Mouse (Mus musculus): ENCODE measurements around the gene Mpzl2. TPM values are rescaled to one million over a fixed set of nuclear protein-coding genes. Genes with fewer than 3 reads are reported as not detected.
"Not testable (repeated sequence)": the region's sequence is repeated elsewhere in the genome, so short reads cannot be mapped to it uniquely, and the experiment has no call there.

Mpzl2 gene
- total and polyA plus RNA-seq, 3 experiments: 4.9 to 12.5 (median 9.2) TPM

DNA sequence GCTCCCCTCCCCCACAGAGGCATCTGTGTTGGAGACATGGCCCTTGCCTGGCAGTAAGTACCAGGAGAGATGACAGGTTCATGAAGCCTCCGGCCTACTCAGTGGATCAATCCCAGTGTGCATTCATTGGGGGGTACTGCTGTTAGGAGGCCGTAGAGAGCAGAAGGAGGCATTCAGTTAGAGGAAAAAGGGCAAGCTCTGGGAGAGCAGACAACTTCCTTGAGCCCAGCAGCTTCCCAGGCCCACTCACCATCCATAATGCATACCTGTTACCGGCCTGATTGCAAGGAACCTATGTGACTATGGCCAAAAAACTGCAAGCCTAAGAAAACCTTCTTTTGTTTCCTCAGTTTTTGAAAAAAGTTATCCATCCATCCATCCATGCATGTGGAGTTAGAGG is 5.1 kb upstream of the Mpzl2 start:
- no peak for DNase-seq

DNA sequence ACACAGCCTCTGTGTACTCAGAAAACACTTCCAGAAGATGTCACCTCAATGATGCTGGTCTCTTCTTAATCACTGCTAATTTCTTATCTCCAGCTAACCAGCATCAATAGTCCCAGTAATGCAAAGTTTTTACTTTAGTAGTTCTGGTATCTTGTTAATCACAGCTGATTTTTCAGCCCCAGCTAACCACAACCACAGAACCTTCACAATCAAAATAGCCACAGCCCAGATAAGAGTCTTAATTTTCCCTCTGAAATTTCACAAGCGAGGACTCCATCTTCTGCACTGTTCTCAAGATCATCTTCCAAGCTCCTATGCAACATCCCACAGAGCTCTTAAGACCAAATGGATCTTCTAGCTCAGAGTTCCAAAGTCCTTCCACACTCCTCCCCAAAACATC is 1.8 kb upstream of the Mpzl2 start:
- DNase-seq: not testable (repeated sequence)

DNA sequence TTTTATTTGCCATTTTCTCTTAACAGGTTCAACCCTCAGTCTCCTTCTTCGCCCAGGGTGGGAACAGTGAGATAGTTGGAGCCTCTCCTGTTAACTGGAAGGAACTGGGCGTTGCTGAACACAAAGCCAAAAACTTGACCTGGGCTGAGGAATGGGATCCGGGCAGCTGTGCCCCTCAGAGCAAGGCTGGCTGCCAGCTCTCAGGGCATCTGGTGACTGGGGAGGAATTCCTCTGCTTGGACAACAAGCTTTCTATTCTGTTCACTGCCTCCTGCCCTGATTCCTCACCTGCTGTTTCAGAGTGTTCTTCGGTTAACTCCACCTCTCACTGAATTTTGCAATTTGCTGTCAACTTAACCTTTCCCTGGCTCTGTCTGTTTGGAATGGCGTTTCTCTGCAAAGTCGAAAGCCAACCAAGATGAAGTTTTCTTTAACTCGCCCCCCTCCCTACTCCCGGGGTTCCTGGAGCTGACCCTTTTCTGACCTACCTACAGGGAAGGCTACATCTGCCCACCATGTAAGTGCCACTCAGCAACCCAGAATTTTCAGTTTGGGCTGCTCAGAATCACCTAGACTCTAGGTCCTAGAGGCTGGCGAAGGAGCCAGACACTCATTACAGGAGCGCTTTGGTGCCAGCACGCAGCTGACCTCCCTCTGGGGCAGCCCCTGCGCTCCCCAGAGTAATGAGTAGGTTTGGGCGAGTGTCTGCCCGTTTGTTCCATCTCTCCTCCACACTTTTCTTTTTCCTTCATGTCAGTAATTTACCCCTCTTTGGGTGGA is 657 bp downstream of the Mpzl2 start:
- DNase-seq: peak; percentile 32

DNA sequence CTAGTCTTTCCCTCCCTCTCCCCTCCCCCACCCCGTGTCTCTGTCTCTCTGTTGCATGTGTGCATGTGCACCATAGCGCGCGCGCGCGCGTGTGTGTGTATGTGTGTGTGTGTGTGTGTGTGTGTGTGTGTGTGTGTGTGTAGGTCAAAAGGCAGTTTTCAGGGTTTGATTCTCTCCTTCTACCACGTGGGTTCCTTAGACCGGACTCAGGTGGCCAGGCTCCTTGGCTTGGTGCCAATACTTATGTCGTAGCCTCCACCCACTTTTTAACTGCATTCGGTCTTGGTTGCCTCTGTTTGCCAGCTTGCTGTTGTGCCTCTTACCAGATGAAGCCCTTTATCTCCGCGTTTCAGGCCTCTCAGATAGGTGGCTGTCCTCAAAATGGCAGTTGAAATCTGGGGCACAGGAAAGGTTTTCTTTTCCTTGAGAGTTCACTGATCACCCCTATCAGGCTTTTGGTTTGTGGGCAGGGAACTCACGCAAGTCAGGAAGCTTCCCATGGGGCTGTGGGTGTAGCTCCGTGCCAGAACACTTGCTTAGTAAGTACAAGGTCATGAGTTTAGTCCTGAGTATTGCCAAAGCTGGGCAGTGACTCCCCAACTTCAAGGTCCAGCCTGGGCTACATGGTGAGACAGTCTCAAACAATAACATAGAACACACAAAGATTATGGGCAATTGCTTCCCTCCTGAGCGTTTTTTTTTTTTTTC is 1.7 kb downstream of the Mpzl2 start:
- peak; percentile 30 for DNase-seq

DNA sequence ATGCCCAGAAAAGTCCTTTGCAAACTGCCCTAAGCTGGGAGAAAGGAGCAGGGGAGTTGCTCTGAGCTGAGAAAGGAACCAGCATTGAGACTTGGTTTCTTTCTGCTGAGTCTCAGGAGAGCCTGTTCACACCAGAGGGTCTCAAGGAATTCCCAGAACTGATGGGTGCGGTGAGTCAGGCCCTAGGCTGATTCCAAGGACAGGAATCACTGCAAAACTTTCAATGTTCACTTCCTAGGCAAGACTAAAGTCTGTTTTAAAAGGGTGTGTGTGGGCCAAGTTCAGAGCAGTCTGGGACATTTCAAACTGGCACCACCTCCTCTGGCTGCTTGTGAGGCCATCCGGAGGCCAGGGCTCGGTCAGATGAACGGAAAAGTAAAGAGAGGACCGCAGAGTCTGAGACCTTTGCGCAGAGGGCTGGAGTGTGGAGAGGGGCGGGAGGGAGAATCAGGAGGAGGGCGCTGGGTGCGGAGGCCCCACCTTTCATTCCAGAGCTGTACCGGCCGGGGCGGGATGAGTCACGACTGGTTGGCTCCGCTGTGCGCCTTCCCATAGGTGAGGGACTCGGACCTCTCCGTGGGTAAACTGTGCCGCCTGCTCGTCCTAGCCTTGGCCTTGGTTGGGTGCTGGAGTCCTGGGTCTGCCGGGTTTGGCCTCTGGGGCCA is 2.6 kb downstream of the Mpzl2 start:
- peak; percentile 80 for DNase-seq

DNA sequence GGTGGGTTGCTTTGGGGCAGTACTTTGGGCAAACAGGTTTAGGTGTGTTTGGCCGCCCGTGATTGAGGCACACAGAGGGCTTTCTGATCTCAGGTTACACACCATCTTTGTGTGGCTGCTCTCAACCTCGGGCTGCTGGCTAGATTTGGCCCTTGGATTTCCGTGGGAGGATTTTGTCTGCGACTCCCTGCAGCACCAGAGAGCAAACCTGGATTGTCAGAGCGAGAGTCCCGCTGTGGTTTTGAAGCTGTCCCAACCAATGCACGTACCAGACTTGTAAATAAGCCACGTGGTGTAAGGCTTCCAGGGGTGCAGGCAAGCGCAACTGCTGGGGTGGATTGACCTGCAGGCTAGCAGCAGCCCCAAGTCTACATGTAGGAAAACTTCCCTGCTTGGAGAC is 3.3 kb downstream of the Mpzl2 start:
- DNase-seq: peak; percentile 13

DNA sequence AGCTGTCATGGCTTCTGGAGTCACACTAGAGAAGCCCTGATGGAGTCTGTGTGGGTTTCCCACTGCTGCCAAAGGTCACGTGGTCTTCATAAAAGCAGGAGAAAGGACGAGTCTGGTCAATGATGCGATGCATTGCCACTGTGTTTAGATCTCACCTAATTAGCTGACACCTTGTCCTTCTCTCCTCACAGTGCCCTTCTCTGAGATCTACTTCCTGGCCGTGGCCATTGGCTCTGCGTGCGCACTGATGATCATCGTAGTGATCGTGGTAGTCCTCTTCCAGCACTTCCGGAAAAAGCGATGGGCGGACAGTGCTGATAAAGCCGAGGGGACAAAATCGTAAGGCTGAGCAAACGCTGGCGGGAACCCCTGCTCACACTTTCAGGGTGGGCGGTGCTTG is 7.4 kb downstream of the Mpzl2 start:
- no peak for DNase-seq

DNA sequence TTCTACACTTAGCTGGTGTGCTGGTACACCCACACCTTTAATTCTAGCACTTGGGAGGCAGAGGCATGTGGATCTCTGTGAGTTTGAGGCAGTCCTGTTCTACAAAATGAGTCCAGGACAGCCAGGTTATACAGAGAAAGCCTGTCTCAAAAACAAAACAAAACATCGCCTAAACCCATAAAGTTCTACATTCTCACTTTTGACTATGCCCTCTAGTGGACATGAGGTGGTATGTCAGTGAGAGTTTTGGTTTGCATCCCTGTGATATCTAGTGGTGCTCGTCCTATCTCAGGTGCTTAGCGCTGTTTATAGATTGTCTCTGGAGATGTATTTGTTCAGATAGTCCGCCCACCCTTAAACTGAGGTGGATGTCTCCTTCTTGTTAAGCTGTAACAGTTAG is 8.9 kb downstream of the Mpzl2 start:
- no peak for DNase-seq

DNA sequence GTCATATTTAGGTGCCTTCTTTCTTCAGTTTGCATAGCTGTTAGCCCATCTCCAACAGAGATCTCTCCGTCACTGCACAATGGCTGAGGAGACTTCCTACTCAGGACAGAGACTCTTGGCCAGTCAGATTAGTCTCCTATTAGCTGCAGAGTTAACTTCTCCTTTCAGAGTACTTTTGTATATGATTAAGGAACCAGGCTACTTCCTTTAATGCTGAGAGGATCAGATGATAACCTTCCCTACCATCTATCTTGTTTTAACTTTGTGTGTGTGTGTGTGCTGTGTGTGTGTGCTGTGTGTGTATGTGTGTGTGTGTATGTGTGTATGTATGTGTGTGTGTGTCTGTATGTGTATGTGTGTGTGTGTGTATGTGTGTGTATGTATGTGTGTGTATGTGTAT is 10.1 kb downstream of the Mpzl2 start:
- no peak for DNase-seq

DNA sequence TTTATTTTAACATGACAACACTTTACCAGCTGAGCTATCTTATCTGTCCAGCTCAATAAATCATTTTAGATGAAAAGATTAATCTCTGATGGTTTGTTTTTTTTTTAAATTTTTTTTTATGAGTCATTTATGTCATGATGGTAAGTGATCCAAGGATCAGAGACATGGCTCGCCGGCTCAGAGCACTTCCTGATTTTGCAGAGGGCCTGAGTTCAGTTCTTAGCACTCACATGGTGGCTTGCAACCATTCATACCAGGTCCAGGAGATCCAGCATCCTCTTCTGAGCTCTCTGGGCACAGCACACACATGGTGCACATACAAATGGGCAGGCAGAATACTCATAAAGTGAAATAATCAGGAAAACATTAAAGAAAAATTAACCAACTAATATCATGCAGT is 10.7 kb downstream of the Mpzl2 start:
- DNase-seq: no peak

DNA sequence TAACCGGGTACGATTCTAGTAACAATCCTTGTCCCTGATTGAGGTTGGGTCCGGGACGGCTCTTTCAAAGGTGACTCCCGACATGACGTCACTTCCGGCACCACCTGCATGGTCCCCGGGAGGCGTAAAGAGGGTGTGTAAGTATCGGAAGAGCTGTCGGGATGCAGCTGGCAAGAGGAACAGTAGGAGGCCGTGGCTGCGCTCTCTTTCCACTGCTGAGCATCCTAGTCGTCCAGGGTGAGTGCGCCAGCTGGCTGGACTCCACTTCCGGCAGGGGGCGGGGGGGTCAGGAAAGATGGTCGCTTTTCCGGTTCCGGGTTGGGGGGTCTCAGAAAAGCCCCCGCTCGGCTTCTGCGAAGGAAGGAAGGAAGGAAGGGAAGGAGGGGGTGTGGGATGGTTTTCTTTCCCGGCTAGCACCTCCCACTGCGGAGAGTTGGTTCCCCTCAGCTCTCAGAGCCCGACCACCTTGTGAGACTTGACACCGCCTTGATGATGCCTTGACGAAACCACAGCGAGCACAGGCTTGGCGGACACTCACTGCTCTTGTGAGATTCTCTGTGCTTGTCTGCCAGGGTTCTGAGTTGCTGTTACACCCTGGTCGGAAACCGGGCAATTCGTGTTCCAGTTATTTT is 15.6 kb downstream of the Mpzl2 start, which contains the start of gene Mpzl3:
Mpzl3 (plus strand) TSS at position 105 of the 632 bp plus-strand sequence.
- peak; percentile 85 for DNase-seq

DNA sequence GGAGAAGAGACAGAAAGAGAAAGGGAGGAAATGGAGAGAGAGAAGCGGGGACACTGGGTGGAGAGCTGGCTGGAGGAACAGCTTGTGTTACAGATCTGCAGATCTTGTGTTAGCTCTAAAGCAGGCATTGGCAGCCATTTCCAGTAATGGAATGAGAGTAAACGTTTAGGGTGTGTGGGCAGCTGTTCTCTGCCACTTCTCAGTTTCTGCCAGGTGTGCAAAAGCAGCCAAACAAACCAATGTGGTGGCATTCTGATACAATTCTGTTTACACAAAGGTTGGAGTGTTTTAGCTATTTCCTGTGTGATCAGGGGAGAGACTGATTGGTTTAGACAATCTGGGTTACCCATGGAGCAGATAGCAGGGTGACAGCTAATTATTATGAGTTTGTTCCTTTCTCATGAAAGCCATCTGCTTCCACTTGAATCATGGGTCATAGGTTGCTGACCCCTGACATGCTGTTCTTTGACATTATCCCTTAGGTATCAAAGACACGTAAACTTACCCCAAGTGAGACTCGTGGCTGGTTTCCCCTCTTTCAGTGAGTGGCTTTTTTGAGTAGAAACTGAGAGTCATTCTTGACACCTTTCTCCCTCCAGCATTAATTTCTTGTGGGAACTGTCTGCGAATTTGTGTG is 18.8 kb downstream of the Mpzl2 start:
- no peak for DNase-seq

DNA sequence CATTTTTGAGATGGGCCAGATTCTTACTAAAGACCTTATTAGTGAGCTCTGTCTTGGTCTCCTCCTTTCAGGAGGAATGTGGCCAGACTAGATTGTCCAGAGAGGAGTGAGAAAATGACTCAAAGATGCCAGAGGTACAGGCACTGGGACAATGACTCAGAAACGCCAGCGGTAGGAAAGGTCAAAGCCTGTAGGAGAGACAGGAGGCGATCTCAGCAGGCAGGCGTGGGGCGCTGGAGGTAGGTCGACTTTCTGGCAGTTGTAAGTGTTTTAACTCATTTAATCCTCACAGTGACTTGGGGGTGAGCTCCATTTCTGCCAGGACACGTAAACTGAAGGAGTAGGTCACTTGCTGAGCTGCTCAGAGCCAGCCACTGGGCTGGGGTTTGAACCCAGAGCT is 20.6 kb downstream of the Mpzl2 start:
- peak; percentile 58 for DNase-seq

DNA sequence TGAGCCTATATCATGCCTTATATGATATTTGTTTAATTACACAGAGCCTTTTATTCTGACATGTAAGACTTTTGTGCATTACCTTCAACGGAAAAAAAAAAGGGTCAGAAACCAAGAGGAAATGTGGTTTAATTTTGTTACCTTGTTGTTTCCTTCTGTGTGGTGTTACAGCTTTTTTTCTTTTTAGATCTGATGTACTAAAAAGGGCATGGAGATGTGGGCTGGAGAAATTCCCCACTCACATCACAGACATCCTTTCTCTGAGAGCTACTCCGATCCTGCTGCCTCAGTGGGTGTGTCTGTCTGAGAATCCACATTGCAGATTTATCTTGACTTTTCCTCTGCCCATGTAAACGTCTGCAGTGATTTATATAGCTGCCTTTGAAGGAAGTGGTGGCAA is 23.1 kb downstream of the Mpzl2 start:
- DNase-seq: no peak

DNA sequence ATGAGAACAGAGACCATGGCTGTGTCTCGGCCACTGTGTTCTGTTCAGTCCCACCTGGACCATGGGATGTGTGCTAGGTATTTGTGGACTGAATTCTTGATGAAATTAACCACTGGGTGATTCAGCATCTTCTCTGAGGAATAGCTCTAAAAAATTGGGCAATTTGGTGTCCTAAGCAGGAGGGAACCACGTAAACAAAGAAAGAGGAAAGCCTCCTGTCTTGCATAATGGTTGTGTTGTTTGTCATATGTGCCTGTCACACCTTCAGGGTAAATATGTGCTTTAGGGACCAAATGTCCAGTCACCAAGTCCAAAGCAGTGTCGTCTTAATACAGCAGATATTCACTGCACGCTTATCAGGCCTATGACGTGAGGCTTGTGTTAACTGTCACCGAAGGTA is 24.8 kb downstream of the Mpzl2 start:
- no peak for DNase-seq

DNA sequence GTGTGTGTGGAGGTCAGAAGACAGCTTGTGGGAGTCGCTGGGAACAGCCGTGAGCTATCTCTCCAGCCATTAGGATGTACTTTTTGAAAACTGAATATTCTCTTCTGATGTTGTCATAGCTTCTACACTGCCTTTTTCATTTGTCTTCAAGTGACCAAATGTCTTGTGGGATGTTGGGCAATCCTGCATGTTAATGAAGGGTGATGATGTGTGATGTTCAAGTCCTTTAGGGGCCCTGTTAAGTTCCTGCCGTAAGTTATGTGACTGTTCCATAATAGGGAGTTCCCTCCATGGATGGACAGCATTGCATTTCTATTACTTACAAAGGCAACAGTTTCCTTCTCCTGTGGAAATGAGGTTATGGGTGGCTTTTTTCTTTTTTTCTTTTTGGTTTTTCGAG is 27.1 kb downstream of the Mpzl2 start:
- no peak for DNase-seq

DNA sequence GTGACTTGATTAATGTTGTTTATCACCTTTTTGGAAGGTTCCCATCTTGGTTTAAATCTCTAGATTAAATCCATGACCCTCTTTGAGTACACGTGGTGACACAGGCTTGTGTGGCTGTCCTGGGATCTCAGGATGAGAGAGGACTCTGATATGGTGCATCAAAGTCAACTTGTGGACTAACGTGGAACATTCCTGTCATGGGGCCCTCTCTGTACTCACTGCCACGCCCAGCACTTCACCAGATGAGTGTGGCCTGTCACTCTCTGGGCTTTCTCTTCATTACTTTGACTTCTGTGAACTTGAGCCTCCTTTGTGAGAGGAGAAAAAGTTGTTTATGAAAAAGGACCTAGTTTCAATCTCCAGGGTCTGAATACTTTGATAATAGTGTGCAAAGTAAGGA is 32.2 kb downstream of the Mpzl2 start:
- DNase-seq: no peak

DNA sequence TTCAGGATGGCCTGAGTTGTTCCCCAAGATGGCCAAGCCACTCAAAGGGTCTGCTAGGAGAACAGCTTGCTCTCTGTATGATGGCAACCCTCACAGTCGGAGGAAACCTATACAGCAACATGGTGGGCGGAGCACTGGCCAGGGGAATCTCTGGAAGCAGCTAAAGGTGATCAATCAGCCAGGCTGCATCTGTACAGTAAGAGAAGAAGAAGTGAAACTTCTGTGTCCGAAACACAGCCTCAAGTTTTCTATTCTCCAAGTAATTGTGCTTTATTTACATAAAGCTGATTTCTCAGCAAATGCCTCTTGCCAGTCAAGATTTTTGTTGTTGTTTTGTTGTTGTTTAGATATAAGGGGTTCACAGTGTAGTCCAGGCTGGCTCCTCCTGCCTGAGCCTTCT is 38.3 kb downstream of the Mpzl2 start:
- no peak for DNase-seq

DNA sequence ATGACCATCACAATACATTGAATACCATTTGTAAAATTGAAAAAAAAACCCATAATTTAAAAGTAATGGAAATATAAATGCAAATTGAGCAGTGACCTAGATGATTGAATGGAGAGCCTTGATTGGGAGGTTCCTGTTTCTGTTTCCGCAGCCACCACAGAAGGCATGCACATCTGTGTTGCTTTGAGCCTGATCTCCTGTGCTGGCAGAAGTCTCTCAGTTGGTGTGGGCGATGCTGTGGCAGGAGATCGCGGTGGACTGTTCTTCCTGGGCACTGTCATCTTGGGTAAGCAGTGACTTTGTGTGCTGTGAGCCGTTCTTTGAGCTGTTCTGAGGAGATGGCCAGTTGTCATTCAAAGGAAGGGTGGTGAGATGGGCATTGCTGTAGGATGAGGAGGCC is 39.4 kb downstream of the Mpzl2 start, which contains the start of gene Jaml:
Jaml (plus strand) TSS at position 173 of the 400 bp plus-strand sequence.
- no peak for DNase-seq

DNA sequence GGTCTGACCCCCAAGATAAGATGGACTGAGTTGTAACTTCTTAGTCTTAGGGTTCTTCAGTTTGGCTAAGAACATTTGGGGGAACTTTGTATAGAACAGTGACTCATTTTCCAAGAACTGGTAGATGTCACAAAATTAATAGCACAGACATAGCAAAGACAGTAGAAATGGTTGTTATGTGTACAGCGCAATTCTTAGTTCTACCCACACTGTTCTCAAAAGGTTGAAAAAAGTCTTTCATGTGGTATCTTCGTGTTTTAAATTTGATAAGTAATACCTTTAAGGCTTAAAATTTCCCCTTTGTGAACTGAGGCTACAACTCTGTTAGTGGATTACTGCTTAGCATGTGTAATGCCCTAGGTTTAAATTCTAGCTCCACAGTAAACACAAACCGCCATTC is 43.5 kb downstream of the Mpzl2 start:
- no peak for DNase-seq

DNA sequence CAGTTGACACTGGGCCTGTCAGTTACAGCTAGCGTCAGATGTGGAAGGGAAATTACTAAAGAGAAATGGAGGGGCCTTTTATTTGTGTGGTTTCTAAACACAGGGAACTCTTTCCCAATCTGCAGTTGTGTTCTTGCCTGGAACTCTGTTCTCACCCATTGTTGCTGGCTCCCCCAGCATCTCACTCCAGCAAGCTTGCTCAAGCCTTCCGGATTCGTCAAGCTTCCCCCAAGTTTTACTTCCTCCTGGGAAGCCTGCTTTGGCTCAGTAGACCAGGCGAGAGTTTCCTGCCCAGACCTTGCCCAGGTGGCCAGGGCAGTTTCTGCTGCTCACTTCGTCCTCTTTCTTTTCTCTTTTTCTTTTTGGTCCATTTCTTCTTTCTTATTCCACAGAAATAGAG is 45.0 kb downstream of the Mpzl2 start:
- no peak for DNase-seq

Data from adrenal gland, adult 2 months (tissue).